Comparison of ENCODE assay signal across 33 mouse cellular contexts in the genomic region with DNA sequence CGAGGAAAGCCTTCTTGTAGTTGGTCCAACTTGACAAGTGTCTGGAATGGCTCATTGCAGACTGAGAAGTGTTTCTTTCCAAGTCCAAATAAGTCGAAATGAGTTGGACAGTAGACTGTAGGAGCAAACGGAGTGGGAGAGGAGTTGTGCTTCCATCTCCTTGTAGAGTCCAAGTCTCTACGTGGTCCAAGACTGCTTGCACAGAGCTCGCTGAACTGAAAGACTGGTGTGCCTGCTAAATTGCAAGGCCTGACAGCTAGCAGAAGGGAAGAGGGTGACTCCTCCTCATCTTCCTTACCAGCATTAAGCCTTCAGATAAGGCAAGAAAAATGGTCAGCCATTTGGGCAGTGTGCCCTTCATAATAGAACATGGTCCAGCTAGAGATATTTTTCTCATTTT.
A peak's percentile ranks its signal among the peaks of the same experiment; 100 is the strongest.
DNase-seq lines count a peak whose midpoint lies in the region; ATAC-seq and TF ChIP-seq lines count a peak whose summit lies in the region.
"Had no signal": no experiment of that assay in that cellular context is flagged by ENCODE, and none has a peak within 500 bp of the region (broad histone marks: within the 10 kb centered on the region; RNA-seq: fewer than 3 reads in every experiment).

No protein-coding gene starts in this region.

- H3K4me3 ChIP-seq in kidney, postnatal 0 days (replicated peaks; ENCODE audit: low read depth, low read length): no peak overlapping the region
- no peak overlapping the region for H3K4me3 ChIP-seq in kidney, adult 2 months (ENCODE audit: insufficient read depth, low read depth, low read length)
- no peak overlapping the region for H3K4me3 ChIP-seq in intestine, embryonic 16.5 days (ENCODE audit: low read length)
- H3K4me3 ChIP-seq in stomach, embryonic 16.5 days (replicated peaks; ENCODE audit: low read length): no peak overlapping the region
- H3K4me3 ChIP-seq: embryonic facial prominence, embryonic 10.5 days; embryonic facial prominence, embryonic 15.5 days; forebrain, embryonic 12.5 days; heart, embryonic 10.5 days; heart, embryonic 15.5 days; hindbrain, embryonic 12.5 days; layer of hippocampus, adult 2 months; left cerebral cortex, adult 2 months; limb, embryonic 12.5 days; liver, embryonic 15.5 days; midbrain, embryonic 10.5 days; midbrain, embryonic 15.5 days; neural tube, embryonic 15.5 days had no signal

- no peak for TF ChIP-seq CTCF in kidney, postnatal 0 days (IDR thresholded peaks at IDR 0.05; ENCODE audit: low read depth)
- no peak for TF ChIP-seq CTCF in kidney, adult 2 months (conservative IDR thresholded peaks at IDR 0.05; ENCODE audit: insufficient read depth, insufficient read length, low read depth, low read length)

- H3K9ac ChIP-seq in kidney, postnatal 0 days (ENCODE audit: low read depth, low read length): no peak overlapping the region
- no peak overlapping the region for H3K9ac ChIP-seq in intestine, embryonic 16.5 days (ENCODE audit: low read depth, low read length)
- H3K9ac ChIP-seq in stomach, embryonic 16.5 days (ENCODE audit: low read length): no peak overlapping the region
- H3K9ac ChIP-seq: embryonic facial prominence, embryonic 15.5 days; forebrain, embryonic 12.5 days; forebrain, postnatal 0 days; heart, embryonic 15.5 days; hindbrain, embryonic 12.5 days; limb, embryonic 12.5 days; liver, embryonic 15.5 days; lung, embryonic 14.5 days; midbrain, embryonic 15.5 days; neural tube, embryonic 15.5 days had no signal

- WGBS in kidney, postnatal 0 days: 36% methylated on average over 5 of the region's 5 CpGs
- WGBS in kidney, adult 2 months: 75% methylated on average over 5 of the region's 5 CpGs
- WGBS in intestine, embryonic 16.5 days: 57% methylated on average over 5 of the region's 5 CpGs
- 51% methylated on average over 5 of the region's 5 CpGs for WGBS in stomach, embryonic 16.5 days

- no peak for ATAC-seq in kidney, postnatal 0 days (replicated peaks; ENCODE audit: low FRiP score, low read depth)
- peak; percentile 76 for ATAC-seq in intestine, embryonic 16.5 days
- peak; percentile 88 for ATAC-seq in stomach, embryonic 16.5 days (ENCODE audit: insufficient read depth, low FRiP score)
- ATAC-seq: forebrain, postnatal 0 days; hindbrain, postnatal 0 days; midbrain, embryonic 15.5 days had no signal

- H3K27ac ChIP-seq in kidney, postnatal 0 days: no peak overlapping the region
- no peak overlapping the region for H3K27ac ChIP-seq in kidney, adult 2 months (ENCODE audit: insufficient read depth, low read depth, low read length)
- peak overlapping the region; percentile 50; the same call in 1 of the 2 replicates for H3K27ac ChIP-seq in intestine, embryonic 16.5 days (ENCODE audit: low read length)
- peak overlapping the region; percentile 78; the same call in 1 of the 2 replicates for H3K27ac ChIP-seq in stomach, embryonic 16.5 days (ENCODE audit: low read length)
- H3K27ac ChIP-seq: embryonic facial prominence, embryonic 10.5 days; embryonic facial prominence, embryonic 15.5 days; forebrain, embryonic 12.5 days; heart, embryonic 10.5 days; heart, embryonic 15.5 days; hindbrain, embryonic 12.5 days; hindbrain, postnatal 0 days; layer of hippocampus, adult 2 months; left cerebral cortex, adult 2 months; limb, embryonic 12.5 days; liver, embryonic 15.5 days; macrophage; midbrain, embryonic 10.5 days; midbrain, embryonic 15.5 days; neural tube, embryonic 15.5 days had no signal

- no peaks in the 10 kb centered on the region for H3K36me3 ChIP-seq in kidney, postnatal 0 days (ENCODE audit: insufficient read depth, low read length)
- no peaks in the 10 kb centered on the region for H3K36me3 ChIP-seq in kidney, adult 2 months (ENCODE audit: control insufficient read depth, insufficient read depth, low read length)
- no peaks in the 10 kb centered on the region for H3K36me3 ChIP-seq in intestine, embryonic 16.5 days (ENCODE audit: control insufficient read depth, insufficient read depth, low read length)
- no peaks in the 10 kb centered on the region for H3K36me3 ChIP-seq in stomach, embryonic 16.5 days (ENCODE audit: control insufficient read depth, insufficient read depth, low read length)
- H3K36me3 ChIP-seq: embryonic facial prominence, embryonic 10.5 days; embryonic facial prominence, embryonic 15.5 days; forebrain, embryonic 12.5 days; G1E; heart, embryonic 10.5 days; heart, embryonic 15.5 days; hindbrain, embryonic 12.5 days; limb, embryonic 12.5 days; liver, embryonic 15.5 days; midbrain, embryonic 10.5 days; midbrain, embryonic 15.5 days; neural tube, embryonic 15.5 days had no signal

- H3K27me3 ChIP-seq in kidney, postnatal 0 days (ENCODE audit: insufficient read depth, low read length): no peaks in the 10 kb centered on the region
- H3K27me3 ChIP-seq in kidney, adult 2 months (replicated peaks; ENCODE audit: control insufficient read depth, insufficient read depth, low read length): no peaks in the 10 kb centered on the region
- H3K27me3 ChIP-seq in intestine, embryonic 16.5 days (replicated peaks; ENCODE audit: control insufficient read depth, insufficient read depth, low read length): no peaks in the 10 kb centered on the region
- no peaks in the 10 kb centered on the region for H3K27me3 ChIP-seq in stomach, embryonic 16.5 days (ENCODE audit: control insufficient read depth, insufficient read depth, low read length)
- H3K27me3 ChIP-seq: embryonic facial prominence, embryonic 15.5 days; forebrain, embryonic 12.5 days; heart, embryonic 15.5 days; hindbrain, embryonic 12.5 days; limb, embryonic 12.5 days; liver, embryonic 15.5 days; midbrain, embryonic 15.5 days; neural tube, embryonic 15.5 days had no signal

- H3K9me3 ChIP-seq in kidney, postnatal 0 days (replicated peaks; ENCODE audit: low read length): no peaks in the 10 kb centered on the region
- H3K9me3 ChIP-seq in intestine, embryonic 16.5 days (ENCODE audit: control insufficient read depth, low read length): no peaks in the 10 kb centered on the region
- H3K9me3 ChIP-seq in stomach, embryonic 16.5 days (replicated peaks; ENCODE audit: control insufficient read depth, low read length): no peaks in the 10 kb centered on the region
- H3K9me3 ChIP-seq: embryonic facial prominence, embryonic 10.5 days; embryonic facial prominence, embryonic 15.5 days; forebrain, embryonic 12.5 days; heart, embryonic 10.5 days; heart, embryonic 15.5 days; hindbrain, embryonic 12.5 days; limb, embryonic 12.5 days; liver, embryonic 15.5 days; midbrain, embryonic 15.5 days; neural tube, embryonic 15.5 days had no signal

- TF ChIP-seq POLR2A in kidney, adult 2 months (IDR thresholded peaks at IDR 0.05; ENCODE audit: low read depth, low read length): no peak

- 0 out of 2 replicates have a peak, but pooled peaks cover 8% of the 10 kb centered on the region for H3K4me1 ChIP-seq in kidney, postnatal 0 days (replicated peaks; ENCODE audit: insufficient read depth, low read length)
- no peaks in the 10 kb centered on the region for H3K4me1 ChIP-seq in kidney, adult 2 months (ENCODE audit: control insufficient read depth, insufficient read depth, low read length)
- peaks cover 16% of the 10 kb centered on the region for H3K4me1 ChIP-seq in intestine, embryonic 16.5 days (ENCODE audit: control insufficient read depth, insufficient read depth, low read length)
- peaks cover 6% of the 10 kb centered on the region; the same call in 1 of the 2 replicates for H3K4me1 ChIP-seq in stomach, embryonic 16.5 days (ENCODE audit: control insufficient read depth, insufficient read depth, low read length)
- H3K4me1 ChIP-seq: heart, embryonic 15.5 days; hindbrain, embryonic 12.5 days; liver, embryonic 15.5 days; midbrain, embryonic 15.5 days had no signal

- H3K4me2 ChIP-seq in kidney, postnatal 0 days (ENCODE audit: low read length): no peak overlapping the region
- no peak overlapping the region for H3K4me2 ChIP-seq in intestine, embryonic 16.5 days (ENCODE audit: low read depth, low read length)
- H3K4me2 ChIP-seq in stomach, embryonic 16.5 days (ENCODE audit: low read depth, low read length): no peak overlapping the region
- H3K4me2 ChIP-seq: embryonic facial prominence, embryonic 15.5 days; forebrain, embryonic 12.5 days; heart, embryonic 15.5 days; hindbrain, embryonic 12.5 days; limb, embryonic 12.5 days; liver, embryonic 15.5 days; lung, embryonic 14.5 days; midbrain, embryonic 15.5 days; neural tube, embryonic 15.5 days had no signal

- DNase-seq in kidney, postnatal 0 days (ENCODE audit: low spot score): peak; percentile 27
- DNase-seq in kidney, adult 2 months: no peak
- peak; percentile 10 for DNase-seq in ovary, postnatal 14 days (ENCODE audit: low spot score)
- no peak for DNase-seq in ovary, postnatal 36 days (ENCODE audit: low spot score)
- DNase-seq in cerebellum, postnatal 25 days: no peak
- DNase-seq: adrenal gland, adult 8-10 months; B cell, adult 2 months; cerebellum, adult 2 months; cerebellum, postnatal 14 days; forebrain, postnatal 0 days; gastrocnemius, postnatal 10 days; kidney, adult 8-10 months; kidney, postnatal 25 days; lung, embryonic 14.5 days; right cerebral cortex, postnatal 14 days had no signal

Comparison
In these comparisons a context has a peak if more than half of its experiments do, and no peak if none do; other contexts are left out.
1. DNase-seq: peak in kidney, postnatal 0 days (single experiment) and ovary, postnatal 14 days (single experiment); none in kidney, adult 2 months (single experiment), ovary, postnatal 36 days (single experiment) and cerebellum, postnatal 25 days (0 of 2).
2. H3K27ac ChIP-seq: peak in intestine, embryonic 16.5 days (single experiment) and stomach, embryonic 16.5 days (single experiment); none in kidney, postnatal 0 days (single experiment) and kidney, adult 2 months (single experiment).